Mouse (Mus musculus) E14TG2a.4 (cell line): ENCODE data around the gene Acox1.

Source experiments
- H3K27me3 ChIP-seq: 2 replicates; pipeline ENCODE4 v1.6.1; 2014; ENCODE audit warnings: low read length, control low read depth; ENCODE audit not compliant: insufficient read depth
- H3K36me3 ChIP-seq: 2 replicates; pipeline ENCODE4 v1.6.1; 2014; ENCODE audit warnings: low read length, control low read depth; ENCODE audit not compliant: insufficient read depth
- H3K4me1 ChIP-seq: replicated peaks from 2 replicates; pipeline ENCODE4 v1.6.1; 2014; ENCODE audit warnings: low read depth, low read length, control low read depth
- H3K4me3 ChIP-seq: replicated peaks from 2 replicates; pipeline ENCODE4 v1.5.1; 2014; ENCODE audit warnings: mild to moderate bottlenecking, low read length
- H3K9me3 ChIP-seq: 2 replicates; pipeline ENCODE4 v1.6.1; 2014; ENCODE audit warnings: low read length, control low read depth
- CTCF ChIP-seq: conservative IDR thresholded peaks from 2 replicates; pipeline ENCODE4 v1.5.1; 2014; ENCODE audit warnings: low read length
- NANOG ChIP-seq: IDR thresholded peaks from 2 replicates; pipeline ENCODE4 v1.6.1; 2014; ENCODE audit warnings: borderline replicate concordance, low read length, mixed read lengths
- POU5F1 ChIP-seq: IDR thresholded peaks from 2 replicates; pipeline ENCODE4 v1.6.1; 2014; ENCODE audit warnings: low read length, borderline replicate concordance

Gene Acox1

DNA sequence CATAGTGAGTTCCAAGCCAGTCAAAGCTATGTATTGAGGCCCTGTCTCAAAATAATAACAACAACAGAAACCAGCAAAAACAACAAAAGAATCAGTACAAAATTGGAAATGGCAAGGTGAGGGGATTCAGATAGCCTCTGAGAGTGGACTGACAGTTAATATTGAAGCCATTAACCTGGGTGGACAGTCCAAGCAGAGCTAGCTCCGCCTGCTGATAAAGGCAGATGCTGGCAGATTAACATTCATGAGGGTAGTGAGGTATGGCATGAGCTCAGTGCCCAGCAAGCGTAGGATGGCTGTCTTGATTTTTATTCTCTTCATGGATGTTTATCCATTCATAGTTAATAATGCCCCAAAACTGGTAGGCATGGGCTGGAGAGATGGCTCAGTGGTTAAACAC, 2.3 kb upstream of the Acox1 start:
- no peak for TF ChIP-seq CTCF
- no peak for TF ChIP-seq POU5F1
- no peak for TF ChIP-seq NANOG
- H3K27me3 ChIP-seq = no peaks in the 10 kb centered on the region
- H3K9me3 ChIP-seq = no peaks in the 10 kb centered on the region
- H3K4me1 ChIP-seq = peaks cover 25% of the 10 kb centered on the region
- H3K4me3 ChIP-seq = no peak overlapping the region
- peaks cover 27% of the 10 kb centered on the region for H3K36me3 ChIP-seq

- peaks cover 14% of the 10 kb centered on the region for H3K36me3 ChIP-seq
- H3K27me3 ChIP-seq = no peaks in the 10 kb centered on the region
- peak overlapping the region; percentile 89 for H3K4me3 ChIP-seq
- peaks cover 24% of the 10 kb centered on the region for H3K4me1 ChIP-seq
- no peaks in the 10 kb centered on the region for H3K9me3 ChIP-seq
- TF ChIP-seq CTCF (no peak), POU5F1 (no peak), NANOG (no peak)
Observed at GRCm38 (mm10) chr11:116198132-116198531, 713 bp downstream of the Acox1 start.

- Histone ChIP-seq H3K9me3 (no peaks in the 10 kb centered on the region), H3K36me3 (peaks cover 14% of the 10 kb centered on the region), H3K4me3 (no peak overlapping the region), H3K4me1 (peaks cover 24% of the 10 kb centered on the region), H3K27me3 (no peaks in the 10 kb centered on the region)
- TF ChIP-seq POU5F1 (no peak), CTCF (no peak), NANOG (no peak)
Observed at GRCm38 (mm10) chr11:116197584-116197906, 1.3 kb downstream of the Acox1 start.

GRCm38 (mm10) chr11:116196866-116197583, 1.8 kb downstream of the Acox1 start:
- H3K9me3 ChIP-seq = no peaks in the 10 kb centered on the region
- H3K36me3 ChIP-seq = peaks cover 14% of the 10 kb centered on the region
- H3K4me1 ChIP-seq = peaks cover 27% of the 10 kb centered on the region
- H3K4me3 ChIP-seq = no peak overlapping the region
- TF ChIP-seq POU5F1 = no peak
- no peak for TF ChIP-seq CTCF
- no peak for TF ChIP-seq NANOG
- no peaks in the 10 kb centered on the region for H3K27me3 ChIP-seq

- peaks cover 28% of the 10 kb centered on the region for H3K4me1 ChIP-seq
- no peaks in the 10 kb centered on the region for H3K9me3 ChIP-seq
- TF ChIP-seq NANOG (no peak), POU5F1 (no peak), CTCF (no peak)
- no peak overlapping the region for H3K4me3 ChIP-seq
- no peaks in the 10 kb centered on the region for H3K27me3 ChIP-seq
- H3K36me3 ChIP-seq = peaks cover 15% of the 10 kb centered on the region
Observed at GRCm38 (mm10) chr11:116196336-116196735, 2.5 kb downstream of the Acox1 start.

GRCm38 (mm10) chr11:116195252-116195651, 3.6 kb downstream of the Acox1 start:
- H3K27me3 ChIP-seq = no peaks in the 10 kb centered on the region
- no peak overlapping the region for H3K4me3 ChIP-seq
- no peak for TF ChIP-seq NANOG
- TF ChIP-seq POU5F1 = no peak
- TF ChIP-seq CTCF = peak; percentile 15; the same call in 1 of the 2 replicates
- H3K9me3 ChIP-seq = no peaks in the 10 kb centered on the region
- H3K36me3 ChIP-seq = peaks cover 23% of the 10 kb centered on the region
- peaks cover 32% of the 10 kb centered on the region for H3K4me1 ChIP-seq

DNA sequence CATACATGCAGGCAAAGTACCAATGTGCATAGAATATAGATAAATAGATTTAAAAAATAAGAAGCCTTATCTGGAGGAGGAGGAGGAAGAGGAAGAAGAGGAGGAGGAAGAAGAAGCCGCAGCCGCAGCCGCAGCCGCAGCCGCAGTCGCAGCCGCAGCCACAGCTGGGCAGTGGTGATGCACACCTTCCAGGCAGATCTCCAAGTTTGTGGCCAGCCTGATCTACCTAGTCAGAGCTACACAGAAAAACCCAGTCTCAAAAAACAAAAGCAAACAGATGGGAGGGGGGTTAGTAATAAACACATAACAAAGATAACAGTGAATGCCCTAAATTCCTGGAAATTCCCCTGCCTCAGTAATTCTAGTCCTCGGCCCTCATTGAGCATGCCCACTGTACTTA, 4.2 kb downstream of the Acox1 start:
- Histone ChIP-seq H3K9me3 (no peaks in the 10 kb centered on the region), H3K36me3 (peaks cover 25% of the 10 kb centered on the region), H3K4me3 (no peak overlapping the region), H3K27me3 (no peaks in the 10 kb centered on the region), H3K4me1 (peaks cover 29% of the 10 kb centered on the region)
- TF ChIP-seq CTCF (no peak), POU5F1 (no peak), NANOG (no peak)

DNA sequence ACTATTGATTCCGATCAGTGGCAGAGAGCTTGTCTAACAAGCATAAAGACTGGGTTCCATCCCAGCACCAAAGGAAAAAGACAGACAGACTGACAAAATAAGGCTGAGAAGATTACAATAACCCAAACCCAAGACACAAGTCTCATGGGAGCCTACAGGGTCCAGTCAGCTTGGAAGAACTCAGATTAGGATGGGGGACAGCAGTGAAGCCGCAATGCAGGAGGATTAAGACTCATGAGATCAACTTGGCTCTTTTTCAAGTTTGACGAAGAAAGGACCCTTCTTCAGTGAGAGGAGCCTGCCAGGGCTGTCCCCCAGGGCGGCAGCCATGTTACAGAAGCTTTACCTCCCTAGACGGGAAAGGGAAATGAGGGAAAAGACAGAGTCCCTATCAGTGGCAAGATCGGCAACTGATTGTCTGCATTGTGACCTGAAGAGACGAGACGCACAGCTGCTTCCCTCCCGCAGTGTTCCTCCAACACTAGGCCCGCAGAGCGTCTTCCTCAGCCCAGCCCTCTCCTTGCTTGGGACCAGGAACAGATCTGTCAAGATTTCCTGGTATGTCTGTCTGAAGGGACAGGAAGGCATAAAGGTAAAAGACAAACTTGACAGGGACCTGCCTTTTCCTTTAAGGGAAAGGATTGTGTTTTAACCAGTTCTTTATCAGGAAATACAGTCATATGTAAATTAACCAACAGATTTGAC, 11.5 kb downstream of the Acox1 start:
- Histone ChIP-seq H3K4me1 (peaks cover 36% of the 10 kb centered on the region), H3K9me3 (no peaks in the 10 kb centered on the region), H3K27me3 (no peaks in the 10 kb centered on the region), H3K4me3 (0 out of 2 replicates have a peak overlapping the region, but pooled peaks have one; percentile 23), H3K36me3 (peaks cover 60% of the 10 kb centered on the region)
- TF ChIP-seq NANOG (no peak), CTCF (no peak), POU5F1 (no peak)

DNA sequence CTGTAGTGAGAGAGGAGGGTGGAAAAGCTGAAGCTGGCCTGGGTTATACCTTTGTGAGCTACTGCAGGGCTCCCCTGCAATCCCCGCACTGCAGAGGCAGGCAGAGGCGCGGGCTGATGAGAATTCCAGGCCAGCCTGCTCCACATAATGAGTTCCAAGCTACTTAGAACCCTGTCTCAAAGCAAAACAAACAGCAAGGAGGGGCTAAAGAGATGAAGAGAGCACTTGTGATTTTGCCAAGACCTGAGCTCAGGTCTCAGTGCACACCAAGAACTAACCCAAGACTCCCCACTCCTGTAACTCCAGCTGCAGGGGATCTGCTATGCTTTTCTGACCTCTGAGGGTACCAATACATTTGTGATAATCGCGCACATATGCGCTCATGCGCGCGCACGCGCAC, 12.5 kb downstream of the Acox1 start:
- TF ChIP-seq CTCF = no peak
- no peak for TF ChIP-seq POU5F1
- no peak for TF ChIP-seq NANOG
- no peaks in the 10 kb centered on the region for H3K9me3 ChIP-seq
- H3K27me3 ChIP-seq = no peaks in the 10 kb centered on the region
- H3K4me3 ChIP-seq = no peak overlapping the region
- H3K36me3 ChIP-seq = peaks cover 62% of the 10 kb centered on the region
- peaks cover 33% of the 10 kb centered on the region for H3K4me1 ChIP-seq
